Mouse (Mus musculus): ENCODE results near the gene Gm20388.
"Not testable (repeated sequence)": the region's sequence is repeated elsewhere in the genome, so short reads cannot be mapped to it uniquely, and the experiment has no call there.

Gene Gm20388

GRCm38 (mm10) chr8:123428939-123429721 lies 3518.5 kb downstream of the Gm20388 start:
- DNase-seq, result no peak

GRCm38 (mm10) chr8:123429722-123430013 lies 3519.0 kb downstream of the Gm20388 start:
- not testable (repeated sequence) for DNase-seq

GRCm38 (mm10) chr8:123430936-123431335 lies 3520.3 kb downstream of the Gm20388 start:
- not testable (repeated sequence) for DNase-seq

- DNase-seq, result no peak
These were observed 3521.2 kb downstream of the Gm20388 start for GRCm38 (mm10) chr8:123431616-123432365.

DNA sequence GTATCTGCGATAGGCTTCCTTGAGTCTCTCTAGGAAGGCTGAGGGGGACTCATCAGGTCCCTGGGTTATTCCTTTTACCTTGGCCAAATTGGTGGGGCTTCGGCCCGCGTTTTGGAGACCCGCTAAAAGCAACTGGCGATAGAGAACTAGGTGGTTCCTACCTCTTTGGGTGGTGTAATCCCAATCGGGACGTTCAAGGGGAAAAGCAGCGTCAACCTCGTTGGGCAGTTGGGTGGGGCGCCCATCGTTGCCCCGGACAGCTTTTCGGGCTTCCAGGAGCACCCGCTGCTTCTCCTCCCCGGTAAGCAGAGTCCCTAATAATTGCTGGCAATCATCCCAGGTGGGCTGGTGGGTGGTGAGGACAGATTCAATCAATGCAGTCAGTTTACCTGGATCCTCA lies 3521.7 kb downstream of the Gm20388 start:
- DNase-seq, result no peak

- DNase-seq, result not testable (repeated sequence)
These were observed 3522.8 kb downstream of the Gm20388 start for GRCm38 (mm10) chr8:123433241-123433974.

- DNase-seq, result no peak
These were observed 3531.1 kb downstream of the Gm20388 start for GRCm38 (mm10) chr8:123441788-123442187.

DNA sequence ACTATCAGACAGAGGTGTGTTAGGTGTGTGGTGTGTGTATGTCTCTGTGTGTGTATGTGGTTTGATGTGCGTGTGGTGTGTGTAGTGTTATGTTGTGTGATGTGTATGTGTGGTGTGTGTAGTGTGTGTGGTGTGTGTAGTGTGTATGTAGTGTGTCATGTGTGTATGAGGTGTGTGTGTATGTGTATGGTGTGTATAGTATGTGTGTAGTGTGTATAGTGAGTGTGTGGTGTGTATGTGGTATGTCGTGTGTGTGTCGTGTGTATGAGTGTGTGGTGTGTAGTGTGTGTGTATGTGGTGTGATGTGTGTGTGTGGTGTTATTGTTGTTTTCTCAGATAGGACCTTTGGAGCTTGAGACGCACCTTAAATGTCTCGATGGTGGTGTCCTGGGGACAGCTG lies 3531.7 kb downstream of the Gm20388 start:
- DNase-seq, result no peak

GRCm38 (mm10) chr8:123442871-123443575 lies 3532.4 kb downstream of the Gm20388 start:
- DNase-seq, result peak; percentile 97

DNA sequence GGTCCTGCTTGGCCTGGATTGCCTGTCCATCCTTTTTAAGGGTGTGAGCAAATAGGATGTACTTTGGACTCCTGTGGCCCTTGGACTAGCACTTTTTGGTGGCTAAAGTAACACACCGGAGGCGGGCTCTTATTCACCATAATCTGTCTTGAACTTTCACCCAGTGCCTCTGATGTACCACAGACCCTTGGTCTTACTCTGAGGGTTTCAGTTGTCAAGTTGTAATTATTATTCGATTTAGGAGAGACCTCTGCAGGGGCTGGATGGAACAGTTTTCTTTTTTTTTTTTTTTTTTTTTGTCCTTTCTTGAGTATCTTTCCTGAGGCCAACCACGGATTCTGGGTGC lies 3532.9 kb downstream of the Gm20388 start:
- DNase-seq, result peak; percentile 57

DNA sequence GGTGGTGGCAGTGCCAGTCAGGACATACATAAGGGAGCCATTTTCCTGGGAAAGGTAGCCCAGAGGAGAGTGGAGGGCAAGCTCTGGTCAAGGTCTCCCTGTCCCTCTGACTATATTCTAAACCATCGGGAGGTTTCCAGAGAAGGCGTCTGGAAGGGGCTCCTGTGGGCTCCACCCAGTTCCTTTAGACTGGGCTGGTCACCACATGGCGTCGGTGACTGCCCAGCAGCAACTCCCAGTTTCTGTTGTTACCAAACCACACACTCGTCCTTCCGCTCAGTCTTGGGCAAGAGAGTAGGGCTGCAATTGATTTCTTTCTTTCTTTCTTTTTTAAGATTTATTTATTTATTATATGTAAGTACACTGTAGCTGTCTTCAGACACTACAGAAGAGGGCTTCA lies 3533.5 kb downstream of the Gm20388 start:
- no peak for DNase-seq

DNA sequence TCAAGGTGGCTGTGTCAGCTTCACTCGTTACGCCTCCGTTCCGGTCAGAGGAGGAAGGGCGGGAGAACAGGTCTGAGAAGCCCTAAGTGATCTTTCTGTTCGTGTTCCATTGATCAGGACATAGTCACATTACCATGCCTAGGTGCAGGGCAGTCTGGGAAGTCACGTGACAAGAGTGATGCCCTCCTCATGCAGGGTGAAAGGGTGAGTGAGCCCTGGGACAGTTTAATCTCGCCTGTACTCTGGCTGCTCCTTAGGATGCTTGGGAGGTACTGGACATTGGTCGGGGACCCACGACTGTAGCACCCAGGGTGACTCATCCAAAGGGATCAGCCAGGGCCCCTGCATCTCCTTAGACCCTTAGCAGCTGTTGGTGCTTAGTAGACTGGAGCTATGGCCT lies 3535.3 kb downstream of the Gm20388 start:
- DNase-seq, result no peak

- no peak for DNase-seq
These were observed 3536.2 kb downstream of the Gm20388 start for GRCm38 (mm10) chr8:123446799-123447198.

GRCm38 (mm10) chr8:123450783-123451182 lies 3540.1 kb downstream of the Gm20388 start:
- DNase-seq, result no peak

- not testable (repeated sequence) for DNase-seq
These were observed 3541.1 kb downstream of the Gm20388 start for GRCm38 (mm10) chr8:123451747-123452146.

GRCm38 (mm10) chr8:123452149-123452548 lies 3541.5 kb downstream of the Gm20388 start:
- DNase-seq, result no peak

GRCm38 (mm10) chr8:123453291-123453690 lies 3542.7 kb downstream of the Gm20388 start:
- DNase-seq, result no peak

GRCm38 (mm10) chr8:123453951-123454350 lies 3543.3 kb downstream of the Gm20388 start:
- DNase-seq, result no peak

- DNase-seq, result no peak
These were observed 3543.9 kb downstream of the Gm20388 start for GRCm38 (mm10) chr8:123454559-123454958.

- DNase-seq, result no peak
These were observed 3553.0 kb downstream of the Gm20388 start for GRCm38 (mm10) chr8:123463651-123464050.

- DNase-seq, result no peak
These were observed 3556.8 kb downstream of the Gm20388 start for GRCm38 (mm10) chr8:123467476-123467875.

- DNase-seq, result not testable (repeated sequence)
These were observed 3562.3 kb downstream of the Gm20388 start for GRCm38 (mm10) chr8:123472991-123473390.

GRCm38 (mm10) chr8:123474549-123474948 lies 3563.9 kb downstream of the Gm20388 start:
- not testable (repeated sequence) for DNase-seq
